16 mouse cellular contexts compared by ENCODE assay signal in genomic region chr2:102464342-102464732, GRCm38 (mm10). TPM values are rescaled to one million over a fixed set of nuclear protein-coding genes. Genes with fewer than 3 reads are reported as not detected.
DNase-seq lines count a peak whose midpoint lies in the region; ATAC-seq lines count a peak whose summit lies in the region.
"Had no signal": no experiment of that assay in that cellular context is flagged by ENCODE, and none has a peak within 500 bp of the region (broad histone marks: within the 10 kb centered on the region; RNA-seq: fewer than 3 reads in every experiment).

No protein-coding gene starts in this region.

- H3K9ac ChIP-seq in kidney, embryonic 15.5 days: no peak overlapping the region
- no peak overlapping the region for H3K9ac ChIP-seq in embryonic facial prominence, embryonic 12.5 days
- H3K9ac ChIP-seq in midbrain, embryonic 15.5 days: no peak overlapping the region
- H3K9ac ChIP-seq: heart, embryonic 12.5 days had no signal

- no peak for DNase-seq in kidney, postnatal 14 days
- DNase-seq in embryonic facial prominence, embryonic 10.5 days (ENCODE audit: low spot score): no peak
- no peak for DNase-seq in left cerebral cortex, adult 18-20 months (ENCODE audit: low spot score in 2 of 2)
- no peak for DNase-seq in urinary bladder, adult 2 months (ENCODE audit: low spot score)
- DNase-seq: adrenal gland, adult 8-10 months; liver; thymus, postnatal 36 days had no signal

- H3K36me3 ChIP-seq in kidney, embryonic 15.5 days: no peaks in the 10 kb centered on the region
- no peaks in the 10 kb centered on the region for H3K36me3 ChIP-seq in embryonic facial prominence, embryonic 10.5 days (replicated peaks)
- no peaks in the 10 kb centered on the region for H3K36me3 ChIP-seq in embryonic facial prominence, embryonic 12.5 days
- H3K36me3 ChIP-seq in midbrain, embryonic 15.5 days (replicated peaks): no peaks in the 10 kb centered on the region
- H3K36me3 ChIP-seq: heart, embryonic 12.5 days had no signal

- WGBS in kidney, embryonic 15.5 days: 63% methylated on average over 2 of the region's 2 CpGs
- WGBS in embryonic facial prominence, embryonic 10.5 days: 84% methylated on average over 2 of the region's 2 CpGs
- 80% methylated on average over 2 of the region's 2 CpGs for WGBS in embryonic facial prominence, embryonic 12.5 days
- WGBS in midbrain, embryonic 15.5 days: 86% methylated on average over 2 of the region's 2 CpGs

- no peak for ATAC-seq in kidney, embryonic 15.5 days (replicated peaks; ENCODE audit: low FRiP score)
- no peak for ATAC-seq in embryonic facial prominence, embryonic 12.5 days (ENCODE audit: insufficient number of reproducible peaks, insufficient read depth, low FRiP score, low TSS enrichment)
- ATAC-seq in midbrain, embryonic 15.5 days (replicated peaks): 0 out of 2 replicates have a peak, but pooled peaks have one; percentile 3
- no peak for ATAC-seq in inflammation-experienced regulatory T-cells, adult 6 months
- ATAC-seq: CD4-positive, CD25-positive, alpha-beta regulatory T cell, adult 4 months had no signal

- H3K4me2 ChIP-seq in kidney, embryonic 15.5 days: no peak overlapping the region
- no peak overlapping the region for H3K4me2 ChIP-seq in embryonic facial prominence, embryonic 12.5 days (replicated peaks)
- no peak overlapping the region for H3K4me2 ChIP-seq in midbrain, embryonic 15.5 days
- H3K4me2 ChIP-seq: heart, embryonic 12.5 days had no signal

- no peaks in the 10 kb centered on the region for H3K9me3 ChIP-seq in kidney, embryonic 15.5 days (replicated peaks)
- no peaks in the 10 kb centered on the region for H3K9me3 ChIP-seq in embryonic facial prominence, embryonic 10.5 days
- no peaks in the 10 kb centered on the region for H3K9me3 ChIP-seq in embryonic facial prominence, embryonic 12.5 days
- no peaks in the 10 kb centered on the region for H3K9me3 ChIP-seq in midbrain, embryonic 15.5 days
- H3K9me3 ChIP-seq: heart, embryonic 12.5 days; megakaryocyte, embryonic 14.5 days had no signal

- no peak overlapping the region for H3K4me3 ChIP-seq in kidney, embryonic 15.5 days (replicated peaks)
- no peak overlapping the region for H3K4me3 ChIP-seq in embryonic facial prominence, embryonic 10.5 days
- H3K4me3 ChIP-seq in embryonic facial prominence, embryonic 12.5 days: no peak overlapping the region
- no peak overlapping the region for H3K4me3 ChIP-seq in midbrain, embryonic 15.5 days
- H3K4me3 ChIP-seq: heart, embryonic 12.5 days; megakaryocyte, embryonic 14.5 days had no signal

- H3K27ac ChIP-seq in kidney, embryonic 15.5 days: peak overlapping the region; percentile 57
- 0 out of 2 replicates have a peak overlapping the region, but pooled peaks have one; percentile 16 for H3K27ac ChIP-seq in embryonic facial prominence, embryonic 10.5 days (replicated peaks)
- H3K27ac ChIP-seq in embryonic facial prominence, embryonic 12.5 days: 0 out of 2 replicates have a peak overlapping the region, but pooled peaks have one; percentile 12
- peak overlapping the region; percentile 8; the same call in 1 of the 2 replicates for H3K27ac ChIP-seq in midbrain, embryonic 15.5 days

- peaks cover 6% of the 10 kb centered on the region; the same call in 1 of the 2 replicates for H3K4me1 ChIP-seq in kidney, embryonic 15.5 days
- peaks cover 10% of the 10 kb centered on the region for H3K4me1 ChIP-seq in embryonic facial prominence, embryonic 10.5 days
- H3K4me1 ChIP-seq in embryonic facial prominence, embryonic 12.5 days: peaks cover 5% of the 10 kb centered on the region; the same call in 1 of the 2 replicates
- H3K4me1 ChIP-seq in midbrain, embryonic 15.5 days: no peaks in the 10 kb centered on the region
- H3K4me1 ChIP-seq: heart, embryonic 12.5 days; megakaryocyte, embryonic 14.5 days had no signal

- peaks cover 4% of the 10 kb centered on the region for H3K27me3 ChIP-seq in kidney, embryonic 15.5 days
- 0 out of 2 replicates have a peak, but pooled peaks cover 4% of the 10 kb centered on the region for H3K27me3 ChIP-seq in embryonic facial prominence, embryonic 10.5 days (replicated peaks; ENCODE audit: low read depth, poor library complexity, severe bottlenecking)
- H3K27me3 ChIP-seq in embryonic facial prominence, embryonic 12.5 days: no peaks in the 10 kb centered on the region
- no peaks in the 10 kb centered on the region for H3K27me3 ChIP-seq in midbrain, embryonic 15.5 days (replicated peaks)

RNA-seq across cellular contexts. Expression of gene Fjx1, which starts 12.0 kb away (rescaled TPM):
- 11.1 and 11.3 TPM in 2 replicates for polyA plus RNA-seq in kidney, embryonic 15.5 days (2015; fragmentation: Nextera tagmentation; extraction: Ambion mirVana)
- polyA plus RNA-seq in embryonic facial prominence, embryonic 10.5 days (2016; fragmentation: Nextera tagmentation; extraction: Ambion mirVana): 9.9 and 10.4 TPM in 2 replicates
- 24.4 and 25.5 TPM in 2 replicates for polyA plus RNA-seq in embryonic facial prominence, embryonic 12.5 days (2016; fragmentation: Nextera tagmentation; extraction: Ambion mirVana)
- polyA plus RNA-seq in midbrain, embryonic 15.5 days (2015; fragmentation: Nextera tagmentation; extraction: Ambion mirVana): 35.5 and 37.9 TPM in 2 replicates
- 10 to 100 TPM; 64.0 to 69.9 TPM for total RNA-seq in left cerebral cortex, adult 18-20 months (2021)
- 5.7 and 6.6 TPM in 2 replicates for polyA plus RNA-seq in urinary bladder, adult 2 months (2012; rRNA removed)
- polyA plus RNA-seq in inflammation-experienced regulatory T-cells, adult 6 months (2017; shearing (Covaris generic)): not detected
- total RNA-seq: MEL; neutrophil, adult 5-6 weeks had no signal
- polyA plus RNA-seq: CD4-positive, CD25-positive, alpha-beta regulatory T cell, adult 4 months had no signal

RNA-seq across cellular contexts. Expression of gene Trim44, which starts 56.7 kb away (rescaled TPM):
- polyA plus RNA-seq in kidney, embryonic 15.5 days (2015; fragmentation: Nextera tagmentation; extraction: Ambion mirVana): 27.3 and 29.0 TPM in 2 replicates
- polyA plus RNA-seq in embryonic facial prominence, embryonic 10.5 days (2016; fragmentation: Nextera tagmentation; extraction: Ambion mirVana): 23.7 and 24.1 TPM in 2 replicates
- polyA plus RNA-seq in embryonic facial prominence, embryonic 12.5 days (2016; fragmentation: Nextera tagmentation; extraction: Ambion mirVana): 54.4 and 63.8 TPM in 2 replicates
- polyA plus RNA-seq in midbrain, embryonic 15.5 days (2015; fragmentation: Nextera tagmentation; extraction: Ambion mirVana): 69.4 and 70.8 TPM in 2 replicates
- 100 to 1,000 TPM; 186 to 190 TPM for total RNA-seq in left cerebral cortex, adult 18-20 months (2021)
- 47.0 and 50.1 TPM in 2 replicates for polyA plus RNA-seq in urinary bladder, adult 2 months (2012; rRNA removed)
- 1 to 10 TPM; 3.6 to 9.9 (median 9.3) TPM for polyA plus RNA-seq in inflammation-experienced regulatory T-cells, adult 6 months (2017; shearing (Covaris generic))
